Mouse (Mus musculus): ENCODE measurements around the gene Irf8. TPM values are rescaled to one million over a fixed set of nuclear protein-coding genes. Genes with fewer than 3 reads are reported as not detected.
A peak's percentile ranks its signal among the peaks of the same experiment; 100 is the strongest.

The Irf8 gene
- polyA plus RNA-seq, 1 experiment from 2014 or later, result 18.7 TPM

GRCm38 (mm10) chr8:120737166-120737565, 1.0 kb downstream of the Irf8 start:
- no peak overlapping the region for H3K27ac ChIP-seq (replicated peaks)
- no peaks in the 10 kb centered on the region for H3K9me3 ChIP-seq (ENCODE audit: control insufficient read depth, low read length)
- H3K36me3 ChIP-seq (ENCODE audit: control insufficient read depth, insufficient read depth, low read length), result no peaks in the 10 kb centered on the region
- H3K27me3 ChIP-seq (ENCODE audit: control insufficient read depth, insufficient read depth, low read length), result no peaks in the 10 kb centered on the region
- whole genome bisulfite sequencing, result 54% methylated on average over 7 of the region's 7 CpGs
- peaks cover 3% of the 10 kb centered on the region; the same call in 1 of the 2 replicates for H3K4me1 ChIP-seq (replicated peaks; ENCODE audit: control insufficient read depth, insufficient read depth)
- TF ChIP-seq CTCF (IDR thresholded peaks at IDR 0.05; ENCODE audit: low read depth) (no peak), EP300 (optimal IDR thresholded peaks at IDR 0.05) (no peak)
- H3K4me3 ChIP-seq (ENCODE audit: low read depth, low read length), result peak overlapping the region; percentile 51
- no peak overlapping the region; the same call in 1 of the 2 replicates for H3K9ac ChIP-seq (ENCODE audit: low read length)
- DNase-seq (ENCODE audit: low spot score) (no peak), ATAC-seq (ENCODE audit: low FRiP score, low TSS enrichment) (no peak)
- H3K4me2 ChIP-seq (replicated peaks; ENCODE audit: low read depth), result peak overlapping the region; percentile 89

DNA sequence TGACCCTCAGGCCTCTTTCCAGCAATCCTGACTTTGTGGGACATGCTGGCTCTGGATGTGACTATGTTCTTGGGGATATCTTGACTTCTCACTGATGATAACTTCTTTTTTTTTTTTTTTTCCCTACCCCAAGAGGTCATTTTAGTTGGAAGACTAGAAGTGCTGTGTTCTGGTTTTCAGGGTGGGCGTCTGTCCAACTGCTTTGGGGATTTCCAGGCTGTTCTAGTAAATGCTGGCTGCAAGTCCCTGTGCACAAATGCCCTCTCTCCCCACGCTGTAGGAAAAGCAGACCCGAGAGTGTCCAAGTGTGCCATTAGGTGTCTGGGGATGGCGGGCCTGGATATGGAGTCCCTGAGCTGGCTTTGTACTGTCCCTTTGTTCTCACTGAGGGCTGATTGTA, 2.6 kb downstream of the Irf8 start:
- H3K4me1 ChIP-seq (replicated peaks; ENCODE audit: control insufficient read depth, insufficient read depth), result peaks cover 8% of the 10 kb centered on the region
- DNase-seq (ENCODE audit: low spot score) (no peak), ATAC-seq (ENCODE audit: low FRiP score, low TSS enrichment) (no peak)
- no peak overlapping the region; the same call in 1 of the 2 replicates for H3K4me2 ChIP-seq (replicated peaks; ENCODE audit: low read depth)
- no peak overlapping the region for H3K27ac ChIP-seq (replicated peaks)
- H3K4me3 ChIP-seq (ENCODE audit: low read depth, low read length), result no peak overlapping the region
- no peaks in the 10 kb centered on the region for H3K27me3 ChIP-seq (ENCODE audit: control insufficient read depth, insufficient read depth, low read length)
- H3K36me3 ChIP-seq (ENCODE audit: control insufficient read depth, insufficient read depth, low read length), result no peaks in the 10 kb centered on the region
- H3K9ac ChIP-seq (ENCODE audit: low read length), result no peak overlapping the region
- no peaks in the 10 kb centered on the region for H3K9me3 ChIP-seq (ENCODE audit: control insufficient read depth, low read length)
- TF ChIP-seq CTCF (IDR thresholded peaks at IDR 0.05; ENCODE audit: low read depth) (no peak), EP300 (optimal IDR thresholded peaks at IDR 0.05) (no peak)
- WGBS, result 70% methylated on average over 4 of the region's 4 CpGs

DNA sequence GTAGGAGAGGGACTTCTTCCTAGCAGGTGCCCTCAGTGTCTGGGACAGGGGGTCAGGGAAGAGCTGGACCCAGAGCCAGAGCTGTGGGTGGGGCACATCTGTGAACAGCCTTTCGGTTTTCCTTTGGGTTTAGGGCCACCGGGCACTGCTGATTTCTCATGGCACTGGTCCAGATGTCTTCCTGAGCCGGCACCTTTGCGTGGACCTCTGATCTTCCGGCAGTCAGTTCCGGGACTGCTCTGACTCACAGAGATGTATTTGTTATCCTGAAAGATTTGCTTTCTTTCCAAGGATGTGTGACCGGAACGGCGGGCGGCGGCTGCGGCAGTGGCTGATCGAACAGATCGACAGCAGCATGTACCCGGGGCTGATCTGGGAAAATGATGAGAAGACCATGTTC, 3.4 kb downstream of the Irf8 start:
- WGBS, result 69% methylated on average over 15 of the region's 15 CpGs
- Histone ChIP-seq H3K4me3 (ENCODE audit: low read depth, low read length) (no peak overlapping the region), H3K27ac (replicated peaks) (no peak overlapping the region), H3K9me3 (ENCODE audit: control insufficient read depth, low read length) (no peaks in the 10 kb centered on the region), H3K27me3 (ENCODE audit: control insufficient read depth, insufficient read depth, low read length) (no peaks in the 10 kb centered on the region), H3K4me1 (replicated peaks; ENCODE audit: control insufficient read depth, insufficient read depth) (peaks cover 15% of the 10 kb centered on the region), H3K9ac (ENCODE audit: low read length) (peak overlapping the region; percentile 13; the same call in 1 of the 2 replicates), H3K36me3 (ENCODE audit: control insufficient read depth, insufficient read depth, low read length) (no peaks in the 10 kb centered on the region), H3K4me2 (replicated peaks; ENCODE audit: low read depth) (no peak overlapping the region; the same call in 1 of the 2 replicates)
- DNase-seq (ENCODE audit: low spot score) (peak; percentile 37), ATAC-seq (ENCODE audit: low FRiP score, low TSS enrichment) (no peak)
- TF ChIP-seq EP300 (optimal IDR thresholded peaks at IDR 0.05) (no peak), CTCF (IDR thresholded peaks at IDR 0.05; ENCODE audit: low read depth) (no peak)

GRCm38 (mm10) chr8:120740579-120740978, 4.4 kb downstream of the Irf8 start:
- ATAC-seq (ENCODE audit: low FRiP score, low TSS enrichment) (no peak), DNase-seq (ENCODE audit: low spot score) (no peak)
- H3K4me3 ChIP-seq (ENCODE audit: low read depth, low read length), result no peak overlapping the region
- H3K36me3 ChIP-seq (ENCODE audit: control insufficient read depth, insufficient read depth, low read length), result no peaks in the 10 kb centered on the region
- no peak for TF ChIP-seq CTCF (IDR thresholded peaks at IDR 0.05; ENCODE audit: low read depth)
- no peak for TF ChIP-seq EP300 (optimal IDR thresholded peaks at IDR 0.05)
- peaks cover 15% of the 10 kb centered on the region for H3K4me1 ChIP-seq (replicated peaks; ENCODE audit: control insufficient read depth, insufficient read depth)
- H3K27me3 ChIP-seq (ENCODE audit: control insufficient read depth, insufficient read depth, low read length), result no peaks in the 10 kb centered on the region
- H3K4me2 ChIP-seq (replicated peaks; ENCODE audit: low read depth), result no peak overlapping the region
- H3K27ac ChIP-seq (replicated peaks), result no peak overlapping the region
- no peaks in the 10 kb centered on the region for H3K9me3 ChIP-seq (ENCODE audit: control insufficient read depth, low read length)
- 71% methylated on average over 2 of the region's 2 CpGs for WGBS
- no peak overlapping the region for H3K9ac ChIP-seq (ENCODE audit: low read length)

DNA sequence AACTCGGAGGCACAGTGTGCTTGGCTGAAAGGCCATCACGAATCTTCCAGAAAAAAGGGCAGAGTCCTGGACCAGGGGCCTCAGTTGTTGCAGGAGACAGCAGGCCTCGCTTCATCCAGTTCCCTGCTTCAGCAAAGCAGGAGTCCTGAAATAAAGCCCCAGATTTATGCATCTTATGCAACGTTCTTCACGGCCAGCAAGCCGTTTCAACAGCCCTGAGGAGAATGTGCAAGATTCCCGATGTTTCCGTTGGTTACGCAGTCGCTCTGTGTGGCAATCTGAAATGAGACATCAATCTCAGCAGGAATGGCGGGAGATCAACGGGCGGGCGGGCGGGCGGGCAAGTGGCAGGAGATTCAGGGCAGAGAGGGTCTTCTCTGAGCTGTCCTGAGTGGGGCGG, 4.8 kb downstream of the Irf8 start:
- ATAC-seq (ENCODE audit: low FRiP score, low TSS enrichment), result no peak
- no peak for DNase-seq (ENCODE audit: low spot score)
- WGBS, result 88% methylated on average over 17 of the region's 17 CpGs
- Histone ChIP-seq H3K27me3 (ENCODE audit: control insufficient read depth, insufficient read depth, low read length) (no peaks in the 10 kb centered on the region), H3K36me3 (ENCODE audit: control insufficient read depth, insufficient read depth, low read length) (no peaks in the 10 kb centered on the region), H3K9me3 (ENCODE audit: control insufficient read depth, low read length) (no peaks in the 10 kb centered on the region), H3K27ac (replicated peaks) (no peak overlapping the region), H3K4me2 (replicated peaks; ENCODE audit: low read depth) (no peak overlapping the region), H3K4me3 (ENCODE audit: low read depth, low read length) (no peak overlapping the region), H3K9ac (ENCODE audit: low read length) (no peak overlapping the region), H3K4me1 (replicated peaks; ENCODE audit: control insufficient read depth, insufficient read depth) (peaks cover 15% of the 10 kb centered on the region)
- no peak for TF ChIP-seq EP300 (optimal IDR thresholded peaks at IDR 0.05)
- no peak for TF ChIP-seq CTCF (IDR thresholded peaks at IDR 0.05; ENCODE audit: low read depth)

- Histone ChIP-seq H3K9ac (ENCODE audit: low read length) (no peak overlapping the region), H3K4me2 (replicated peaks; ENCODE audit: low read depth) (no peak overlapping the region), H3K4me1 (replicated peaks; ENCODE audit: control insufficient read depth, insufficient read depth) (peaks cover 15% of the 10 kb centered on the region), H3K27ac (replicated peaks) (0 out of 2 replicates have a peak overlapping the region, but pooled peaks have one; percentile 4), H3K36me3 (ENCODE audit: control insufficient read depth, insufficient read depth, low read length) (no peaks in the 10 kb centered on the region), H3K9me3 (ENCODE audit: control insufficient read depth, low read length) (no peaks in the 10 kb centered on the region), H3K27me3 (ENCODE audit: control insufficient read depth, insufficient read depth, low read length) (no peaks in the 10 kb centered on the region), H3K4me3 (ENCODE audit: low read depth, low read length) (no peak overlapping the region)
- ATAC-seq (ENCODE audit: low FRiP score, low TSS enrichment) (no peak), DNase-seq (ENCODE audit: low spot score) (no peak)
- TF ChIP-seq CTCF (IDR thresholded peaks at IDR 0.05; ENCODE audit: low read depth), result no peak
- TF ChIP-seq EP300 (optimal IDR thresholded peaks at IDR 0.05), result no peak
- 91% methylated on average over 15 of the region's 15 CpGs for whole genome bisulfite sequencing
These were observed 5.8 kb downstream of the Irf8 start for GRCm38 (mm10) chr8:120741815-120742530.

Data from stomach, postnatal 0 days (tissue).